Mouse (Mus musculus): ENCODE measurements around the gene Dio3. TPM values are rescaled to one million over a fixed set of nuclear protein-coding genes. Genes with fewer than 3 reads are reported as not detected.
A peak's percentile ranks its signal among the peaks of the same experiment; 100 is the strongest.

The Dio3 gene
- polyA plus RNA-seq, 1 experiment from 2014 or later = 0.29 TPM

GRCm38 (mm10) chr12:110319696-110320095 lies 40.8 kb downstream of the Dio3 start:
- H3K4me1 ChIP-seq (replicated peaks) = no peaks in the 10 kb centered on the region
- 80% methylated on average over 27 of the region's 27 CpGs for WGBS
- no peak overlapping the region for H3K4me3 ChIP-seq
- no peak overlapping the region for H3K4me2 ChIP-seq
- H3K27ac ChIP-seq (ENCODE audit: poor library complexity, severe bottlenecking) = no peak overlapping the region
- no peak overlapping the region for H3K9ac ChIP-seq
- no peak for ATAC-seq (ENCODE audit: insufficient number of reproducible peaks, low FRiP score)
- peaks cover 18% of the 10 kb centered on the region for H3K9me3 ChIP-seq (replicated peaks)
- H3K27me3 ChIP-seq (replicated peaks) = no peaks in the 10 kb centered on the region
- H3K36me3 ChIP-seq = no peaks in the 10 kb centered on the region

Small RNA genes lying within 50 kb of the gene (microRNA-seq; reads per million reads assigned to microRNA genes)
- 5.2 reads per million, percentile 17 among the genes with 10 or more reads in this experiment for gene Mir1247

Other genes starting within 250 kb of the Dio3 start
- gene Ppp2r5c, start 168.1 kb downstream of the Dio3 start, polyA plus RNA-seq (2016; fragmentation: Nextera tagmentation; extraction: Ambion mirVana) = 142 and 147 TPM in 2 replicates